Mouse (Mus musculus) spleen, adult 2 months (tissue): ENCODE data around the gene Spock2.

ENCODE experiments used
- CTCF ChIP-seq: fragments of 200-500 bp; IDR thresholded peaks from 2 replicates; pipeline ENCODE4 v1.5.1; 2011; ENCODE audit warnings: mild to moderate bottlenecking, inconsistent platforms; ENCODE audit not compliant: insufficient read depth, insufficient read length, insufficient replicate concordance; ENCODE audit errors: extremely low read depth
- POLR2A ChIP-seq: fragments of 200-500 bp; IDR thresholded peaks from 2 replicates; pipeline ENCODE4 v1.6.1; 2011; ENCODE audit warnings: low read depth, low read length, inconsistent platforms

DNA sequence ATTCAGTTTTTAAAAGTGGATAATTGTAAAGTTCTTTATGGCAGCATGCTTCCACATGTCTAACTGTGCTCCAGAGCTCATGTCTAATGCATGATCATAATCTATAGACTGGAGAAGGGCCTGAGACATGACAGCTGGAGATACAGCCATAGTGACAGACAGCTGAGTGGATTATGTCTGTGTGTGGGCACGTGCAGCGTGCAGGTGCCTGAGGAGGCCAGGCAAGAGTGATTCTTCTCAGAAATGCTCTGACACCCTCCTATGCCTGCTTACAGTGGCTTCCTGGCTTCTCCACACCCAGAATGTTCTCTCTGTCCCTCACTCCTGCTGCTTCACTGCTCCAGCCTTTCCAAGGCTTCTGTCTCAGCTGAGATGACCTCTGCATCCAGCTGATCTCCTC lies 12.3 kb upstream of the Spock2 start:
- TF ChIP-seq POLR2A = no peak
- no peak for TF ChIP-seq CTCF
